Mouse (Mus musculus) neural tube, embryonic 13.5 days (tissue): ENCODE results near the gene Vmn1r37. TPM values are rescaled to one million over a fixed set of nuclear protein-coding genes. Genes with fewer than 3 reads are reported as not detected.
"Not testable (repeated sequence)": the region's sequence is repeated elsewhere in the genome, so short reads cannot be mapped to it uniquely, and the experiment has no call there.

Experiments
- ATAC-seq: fragments of 200-750 bp; cut with Nextera tagmentation; 2 replicates; pipeline ENCODE4 v1.8.0; 2017; ENCODE audit warnings: low read depth, mild to moderate bottlenecking, moderate TSS enrichment, moderate library complexity
- H3K27ac ChIP-seq: fragments of 300-500 bp; sonication (generic); replicated peaks from 2 replicates; pipeline ENCODE4 v1.5.1; 2015; ENCODE audit warnings: moderate library complexity, mild to moderate bottlenecking, inconsistent platforms
- H3K27me3 ChIP-seq: fragments of 300-500 bp; sonication (generic); 2 replicates; pipeline ENCODE4 v1.6.1; 2015; ENCODE audit warnings: mild to moderate bottlenecking, inconsistent platforms
- H3K36me3 ChIP-seq: fragments of 300-500 bp; sonication (generic); 2 replicates; pipeline ENCODE4 v1.6.1; 2015; ENCODE audit warnings: mild to moderate bottlenecking, inconsistent platforms
- H3K4me1 ChIP-seq: fragments of 300-500 bp; sonication (generic); replicated peaks from 2 replicates; pipeline ENCODE4 v1.6.1; 2015; ENCODE audit warnings: inconsistent platforms
- H3K4me2 ChIP-seq: fragments of 300-500 bp; sonication (generic); 2 replicates; pipeline ENCODE4 v1.6.1; 2015; ENCODE audit warnings: inconsistent platforms, mild to moderate bottlenecking, moderate library complexity
- H3K4me3 ChIP-seq: fragments of 300-500 bp; sonication (generic); 2 replicates; pipeline ENCODE4 v1.5.1; 2015; ENCODE audit warnings: mild to moderate bottlenecking, inconsistent platforms
- H3K9ac ChIP-seq: fragments of 300-500 bp; sonication (generic); 2 replicates; pipeline ENCODE4 v1.6.1; 2015; ENCODE audit warnings: moderate library complexity, mild to moderate bottlenecking, inconsistent platforms
- H3K9me3 ChIP-seq: fragments of 300-500 bp; sonication (generic); 2 replicates; pipeline ENCODE4 v1.6.1; 2016; ENCODE audit warnings: inconsistent platforms
- WGBS: fragments of 180-500 bp; shearing (Covaris S2); methylation state at CpG from one replicate; pipeline ENCODE4 v1.1.7; 2015; 5-methylcytosine and 5-hydroxymethylcytosine counted together
- polyA plus RNA-seq: library from polyadenylated mRNA; unstranded; fragments of >200 nt; fragmentation: Nextera tagmentation; extraction: Ambion mirVana; gene quantifications from 2 replicates; pipeline ENCODE4 v1.2.1, GENCODE M21; 2015

Gene Vmn1r37
- polyA plus RNA-seq: not detected in 2 replicates

- H3K27ac ChIP-seq, ATAC-seq: not testable (repeated sequence)
These were observed at the start of gene Vmn1r37 for GRCm38 (mm10) chr6:66729082-66729481. Vmn1r37 (plus strand) TSS chr6:66729382.

GRCm38 (mm10) chr6:66685806-66686205, 43.4 kb upstream of the Vmn1r37 start, which contains the start of gene Vmn1r35:
Vmn1r35 (minus strand) TSS chr6:66685906.
- no peak for ATAC-seq
- Histone ChIP-seq H3K9me3 (no peaks in the 10 kb centered on the region), H3K4me3 (no peak within 1 kb of the TSS), H3K27ac (no peak within 1 kb of the TSS), H3K9ac (no peak within 1 kb of the TSS), H3K27me3 (no peaks in the 10 kb centered on the region), H3K36me3 (no peaks in the 10 kb centered on the region), H3K4me1 (no peaks in the 10 kb centered on the region), H3K4me2 (no peak within 1 kb of the TSS)
- 86% methylated on average over 3 of the region's 3 CpGs for WGBS

More at GRCm38 (mm10) chr6:66729082-66729481, at the start of gene Vmn1r37:
- H3K4me2 ChIP-seq, H3K27me3 ChIP-seq, H3K9me3 ChIP-seq, H3K4me3 ChIP-seq, H3K9ac ChIP-seq, H3K36me3 ChIP-seq, H3K4me1 ChIP-seq: not testable (repeated sequence)

- no peak overlapping the region for H3K4me2 ChIP-seq
- H3K36me3 ChIP-seq: no peaks in the 10 kb centered on the region
- ATAC-seq: no peak
- H3K27ac ChIP-seq: no peak overlapping the region
- H3K9me3 ChIP-seq: no peaks in the 10 kb centered on the region
- H3K9ac ChIP-seq: no peak overlapping the region
- no peak overlapping the region for H3K4me3 ChIP-seq
- no peaks in the 10 kb centered on the region for H3K4me1 ChIP-seq
- H3K27me3 ChIP-seq: no peaks in the 10 kb centered on the region
These were observed 20.3 kb upstream of the Vmn1r37 start for GRCm38 (mm10) chr6:66708901-66709300.

DNA sequence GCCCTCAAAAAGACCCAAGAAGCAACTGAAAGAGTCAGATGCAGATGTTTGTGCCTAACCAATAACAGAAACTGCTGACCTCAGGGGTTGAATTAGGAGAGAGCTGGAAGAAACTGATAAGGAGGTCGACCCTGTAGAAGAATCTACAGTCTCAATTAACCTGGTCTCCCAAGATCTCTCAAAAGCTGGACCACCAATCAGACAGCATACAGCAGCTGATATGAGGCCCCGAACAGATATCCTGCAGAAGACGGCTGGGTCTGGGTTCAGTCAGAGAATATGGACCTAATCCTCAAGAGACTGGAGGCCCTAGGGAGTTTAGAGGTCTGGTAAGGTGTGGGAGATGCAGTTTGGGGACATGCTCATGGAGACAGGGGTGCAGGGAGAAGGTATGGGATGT, 15.3 kb upstream of the Vmn1r37 start:
- ATAC-seq: no peak
- no peak overlapping the region for H3K27ac ChIP-seq
- no peaks in the 10 kb centered on the region for H3K4me1 ChIP-seq
- no peak overlapping the region for H3K9ac ChIP-seq
- H3K4me2 ChIP-seq: no peak overlapping the region
- H3K4me3 ChIP-seq: no peak overlapping the region
- no peaks in the 10 kb centered on the region for H3K36me3 ChIP-seq
- H3K27me3 ChIP-seq: no peaks in the 10 kb centered on the region
- no peaks in the 10 kb centered on the region for H3K9me3 ChIP-seq
- 86% methylated on average over 3 of the region's 3 CpGs for WGBS

DNA sequence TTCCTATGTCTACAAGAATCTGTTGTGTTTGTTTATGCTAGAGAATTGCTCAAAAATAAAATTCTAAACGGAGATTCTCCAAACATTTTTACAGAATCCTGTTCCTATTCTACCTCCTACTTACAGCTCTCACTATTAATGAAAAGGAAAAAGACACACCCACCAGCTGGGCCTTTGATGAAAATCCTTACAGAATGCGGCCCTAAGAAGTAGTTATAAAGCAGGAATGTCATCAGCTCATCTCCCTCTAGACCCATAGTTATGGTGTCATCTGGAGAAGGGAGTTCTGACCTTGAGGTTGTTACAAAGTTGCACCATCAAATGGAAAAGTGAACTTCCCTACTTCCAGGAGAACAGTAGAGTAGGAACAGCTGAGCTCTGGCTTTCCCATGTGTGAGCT, 10.1 kb upstream of the Vmn1r37 start, which contains the start of gene Vmn1r36:
Gene Vmn1r36, minus strand, starts transcription at position 101 of the 400 bp plus-strand sequence.
- H3K4me2 ChIP-seq, H3K4me1 ChIP-seq, H3K4me3 ChIP-seq, H3K9me3 ChIP-seq, H3K9ac ChIP-seq, H3K27ac ChIP-seq, ATAC-seq, H3K27me3 ChIP-seq, H3K36me3 ChIP-seq: not testable (repeated sequence)
- WGBS: 82% methylated on average over 2 of the region's 2 CpGs

DNA sequence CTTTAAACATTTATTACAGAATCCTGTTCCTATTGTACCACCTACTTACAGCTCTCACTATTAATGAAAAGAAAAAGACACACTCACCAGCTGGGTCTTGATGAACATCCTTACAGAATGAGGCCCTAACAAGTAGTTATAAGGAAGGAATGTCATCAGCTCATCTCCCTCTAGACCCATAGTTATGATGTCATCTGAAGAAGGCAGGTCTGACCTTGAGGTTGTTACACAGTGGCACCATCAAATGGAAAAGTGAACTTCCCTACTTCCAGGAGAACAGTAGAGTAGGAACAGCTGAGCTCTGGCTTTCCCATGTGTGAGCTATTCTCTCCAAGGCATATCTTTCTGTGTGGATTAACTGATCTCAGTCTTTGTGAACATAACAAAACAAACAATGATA, 53.3 kb downstream of the Vmn1r37 start, which contains the start of gene Vmn1r38:
Gene Vmn1r38, minus strand, starts transcription at position 101 of the 400 bp plus-strand sequence.
- not testable (repeated sequence) for H3K4me2 ChIP-seq, H3K27me3 ChIP-seq, H3K9ac ChIP-seq, ATAC-seq, H3K36me3 ChIP-seq, H3K27ac ChIP-seq, H3K4me1 ChIP-seq, H3K9me3 ChIP-seq, H3K4me3 ChIP-seq

Other genes starting within 250 kb of the Vmn1r37 start
- 22.0 and 24.6 TPM in 2 replicates for gene Mad2l1, start 194.0 kb upstream of the Vmn1r37 start, polyA plus RNA-seq
- 0.07 TPM in 1 of 2 replicates, not detected in the other for gene Vmn1r32, start 169.3 kb upstream of the Vmn1r37 start, polyA plus RNA-seq
- not detected in 2 replicates for gene Vmn1r33, start 111.1 kb upstream of the Vmn1r37 start, polyA plus RNA-seq
- not detected in 2 replicates for gene Vmn1r34, start 85.5 kb upstream of the Vmn1r37 start, polyA plus RNA-seq
- not detected in 2 replicates for gene Vmn1r35, start 43.5 kb upstream of the Vmn1r37 start, polyA plus RNA-seq
- not detected in 2 replicates for gene Vmn1r36, start 10.2 kb upstream of the Vmn1r37 start, polyA plus RNA-seq
- gene Vmn1r38, start 53.2 kb downstream of the Vmn1r37 start, polyA plus RNA-seq: not detected in 2 replicates
- not detected in 2 replicates for gene Vmn1r39, start 81.2 kb downstream of the Vmn1r37 start, polyA plus RNA-seq
- gene Gng12, start 167.0 kb downstream of the Vmn1r37 start, polyA plus RNA-seq: 50.4 and 52.2 TPM in 2 replicates